Mouse (Mus musculus) CD4-positive, CD25-positive, alpha-beta regulatory T cell, adult 2 months (primary cell): ENCODE results near the gene Reck.

Source experiments
- DNase-seq: peaks from one replicate; pipeline ENCODE4 v3.0.0-alpha.2; 2012; ENCODE audit warnings: low read depth, low spot score

Gene Reck

GRCm38 (mm10) chr4:43969373-43969772 is 94.0 kb downstream of the Reck start:
- no peak for DNase-seq

- peak; percentile 65 for DNase-seq
Observed at GRCm38 (mm10) chr4:43970393-43971330, 95.3 kb downstream of the Reck start.

GRCm38 (mm10) chr4:43971541-43972136 is 96.3 kb downstream of the Reck start:
- peak; percentile 44 for DNase-seq

GRCm38 (mm10) chr4:43972137-43972591 is 96.8 kb downstream of the Reck start:
- peak; percentile 83 for DNase-seq

- peak; percentile 72 for DNase-seq
Observed at GRCm38 (mm10) chr4:43973526-43973981, 98.2 kb downstream of the Reck start.

- no peak for DNase-seq
Observed at GRCm38 (mm10) chr4:43974914-43975616, 99.7 kb downstream of the Reck start.

- DNase-seq, result no peak
Observed at GRCm38 (mm10) chr4:43976223-43976740, 101.0 kb downstream of the Reck start.

- no peak for DNase-seq
Observed at GRCm38 (mm10) chr4:43978521-43979443, 103.5 kb downstream of the Reck start.

- no peak for DNase-seq
Observed at GRCm38 (mm10) chr4:43979746-43980145, 104.4 kb downstream of the Reck start.

- no peak for DNase-seq
Observed at GRCm38 (mm10) chr4:43980236-43980635, 104.9 kb downstream of the Reck start.

GRCm38 (mm10) chr4:43980846-43981245 is 105.5 kb downstream of the Reck start:
- no peak for DNase-seq

GRCm38 (mm10) chr4:43981251-43981650 is 105.9 kb downstream of the Reck start:
- DNase-seq, result no peak

GRCm38 (mm10) chr4:43982053-43982732 is 106.9 kb downstream of the Reck start:
- peak; percentile 97 for DNase-seq

- DNase-seq, result no peak
Observed at GRCm38 (mm10) chr4:43983181-43983580, 107.9 kb downstream of the Reck start, which contains the start of gene Ccin. Ccin (plus strand) TSS chr4:43983483.

- DNase-seq, result no peak
Observed at GRCm38 (mm10) chr4:43983756-43984155, 108.4 kb downstream of the Reck start.

GRCm38 (mm10) chr4:43984326-43984725 is 109.0 kb downstream of the Reck start:
- no peak for DNase-seq

GRCm38 (mm10) chr4:43988976-43989375 is 113.6 kb downstream of the Reck start:
- no peak for DNase-seq

GRCm38 (mm10) chr4:43993072-43993471 is 117.7 kb downstream of the Reck start:
- DNase-seq, result no peak

- DNase-seq, result no peak
Observed at GRCm38 (mm10) chr4:43994342-43994741, 119.0 kb downstream of the Reck start.
